Mouse (Mus musculus): Measurements from ENCODE around the gene Tmsb4x.

DNA sequence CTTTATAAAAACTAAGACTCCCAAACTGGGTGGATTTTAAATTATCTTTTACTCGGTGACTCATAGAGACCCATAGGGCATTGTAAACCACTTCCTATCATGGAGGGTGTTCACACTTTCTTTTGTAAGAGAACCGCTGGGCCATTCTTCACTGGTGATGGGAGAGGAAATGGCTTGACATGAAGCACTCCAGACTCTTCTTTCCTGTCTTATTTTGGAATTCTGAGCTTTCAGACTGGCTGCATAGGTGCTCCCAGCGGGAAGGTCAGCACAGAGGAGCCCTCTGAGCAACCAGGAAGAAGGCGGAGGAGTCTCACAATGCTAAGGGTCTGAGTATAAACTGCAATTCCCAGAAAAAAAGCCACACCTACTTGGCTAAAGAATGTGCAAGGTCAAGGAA, 51.4 kb downstream of the Tmsb4x start:
- TF ChIP-seq CTCF (IDR thresholded peaks at IDR 0.05; ENCODE audit: control insufficient read depth, insufficient read depth, insufficient replicate concordance, low read depth, low read length) (no peak), POLR2A (IDR thresholded peaks at IDR 0.05; ENCODE audit: control insufficient read depth, low read depth, low read length) (no peak)

All from testis, adult 2 months (tissue).